Mouse (Mus musculus) ES-Bruce4 (cell line): ENCODE results near the gene Abhd14b.

Source experiments
- CTCF ChIP-seq: IDR thresholded peaks from one replicate; pipeline ENCODE4 v1.8.1; 2011; ENCODE audit warnings: low read depth, low read length
- POLR2A ChIP-seq: IDR thresholded peaks from one replicate; pipeline ENCODE4 v1.8.1; 2011; ENCODE audit warnings: low read length; ENCODE audit not compliant: insufficient read depth

DNA sequence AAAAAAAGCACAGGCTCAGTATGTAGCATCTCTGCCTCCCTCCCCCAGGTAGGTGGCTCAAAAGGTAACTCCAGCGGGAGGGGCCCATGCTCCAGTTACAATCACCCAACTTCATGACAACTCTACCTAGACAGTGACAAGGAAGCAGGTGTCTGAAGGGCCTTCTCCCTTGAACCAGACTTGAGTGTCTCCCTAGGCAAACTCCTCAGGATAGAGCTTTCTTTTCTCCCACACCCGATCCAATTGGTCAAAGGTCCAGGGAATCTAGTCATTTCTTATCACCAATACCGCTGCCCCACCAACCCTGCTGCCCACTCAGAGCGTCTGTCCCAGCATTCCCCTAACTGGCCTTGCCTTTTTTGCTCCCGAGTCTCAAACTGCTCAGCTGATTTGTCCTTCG is 19.5 kb downstream of the Abhd14b start:
- TF ChIP-seq POLR2A (no peak), CTCF (no peak)
